Mouse (Mus musculus): ENCODE measurements around the gene Nxnl1.

DNA sequence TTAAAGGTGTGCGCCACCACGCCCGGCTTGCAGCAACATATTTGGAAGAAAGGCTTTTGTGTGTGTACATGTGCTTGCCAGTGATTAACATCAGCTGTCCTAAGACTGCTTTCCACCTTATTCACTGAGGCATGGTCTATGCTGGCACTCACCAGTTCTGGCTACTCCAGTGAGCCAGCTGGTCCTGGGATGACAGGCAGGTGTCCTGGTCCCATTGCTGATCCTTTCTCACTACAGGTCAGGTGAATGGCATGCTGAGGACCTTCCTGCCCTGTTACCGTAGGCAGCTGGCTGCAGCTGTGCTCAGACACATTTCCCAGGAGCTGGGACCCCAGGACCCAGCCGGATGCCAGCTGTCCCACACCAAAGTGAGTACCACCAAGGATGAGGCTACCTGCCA lies 32.4 kb upstream of the Nxnl1 start:
- TF ChIP-seq POLR2A (IDR thresholded peaks at IDR 0.05; ENCODE audit: low read depth, low read length) (no peak), CTCF (IDR thresholded peaks at IDR 0.05; ENCODE audit: extremely low read depth, insufficient read depth, insufficient read length, insufficient replicate concordance) (no peak)
